Mouse (Mus musculus) C2C12 (cell line): Measurements from ENCODE around the gene Syt7. TPM values are rescaled to one million over a fixed set of nuclear protein-coding genes. Genes with fewer than 3 reads are reported as not detected.

Source experiments
- H3K27me3 ChIP-seq: one replicate; pipeline ENCODE4 v1.6.1; 2011; ENCODE audit not compliant: control insufficient read depth, insufficient read depth, insufficient read length
- H3K36me3 ChIP-seq: one replicate; pipeline ENCODE4 v1.6.1; 2011; ENCODE audit not compliant: control insufficient read depth, insufficient read depth
- H3K4me3 ChIP-seq: one replicate; pipeline ENCODE4 v1.5.1; 2011; ENCODE audit warnings: mild to moderate bottlenecking, control low read depth; ENCODE audit not compliant: poor library complexity, insufficient read depth, severe bottlenecking
- H3K79me2 ChIP-seq: one replicate; pipeline ENCODE4 v1.6.1; 2011; ENCODE audit not compliant: control insufficient read depth, insufficient read depth
- H3K79me3 ChIP-seq: one replicate; pipeline ENCODE4 v1.6.1; 2011; ENCODE audit warnings: low read depth, control low read depth
- H3ac ChIP-seq: one replicate; pipeline ENCODE3; 2011; ENCODE audit warnings: low read depth; ENCODE audit not compliant: control insufficient read depth, insufficient read length
- CEBPB ChIP-seq: IDR thresholded peaks from one replicate; pipeline ENCODE4 v1.6.1; 2011; ENCODE audit warnings: low read depth, mild to moderate bottlenecking, control low read depth, moderate library complexity
- CTCF ChIP-seq: IDR thresholded peaks from one replicate; pipeline ENCODE4 v1.5.1; 2011; ENCODE audit not compliant: control insufficient read depth, insufficient read depth, insufficient read length
- FOSL1 ChIP-seq: IDR thresholded peaks from one replicate; pipeline ENCODE4 v1.8.0; 2011; ENCODE audit warnings: mild to moderate bottlenecking, low read length; ENCODE audit not compliant: poor library complexity, insufficient read depth, severe bottlenecking
- MAX ChIP-seq: IDR thresholded peaks from one replicate; pipeline ENCODE4 v1.6.1; 2011; ENCODE audit warnings: mild to moderate bottlenecking, control low read depth
- MYOD1 ChIP-seq: IDR thresholded peaks from one replicate; pipeline ENCODE4 v1.6.1; 2011; ENCODE audit warnings: low read depth; ENCODE audit not compliant: control insufficient read depth, insufficient read length
- MYOG ChIP-seq: IDR thresholded peaks from one replicate; pipeline ENCODE4 v1.6.1; 2011; ENCODE audit not compliant: control insufficient read depth, insufficient read length; ENCODE audit errors: extremely low read depth
- USF1 ChIP-seq: IDR thresholded peaks from one replicate; pipeline ENCODE4 v1.6.1; 2011; ENCODE audit warnings: low read depth, mild to moderate bottlenecking, control low read depth, moderate library complexity
- polyA plus RNA-seq: library from polyadenylated mRNA; unstranded; fragments of >200 nt; fragmentation: generic; extraction: Trizol; gene quantifications from one replicate; pipeline ENCODE4 v1.2.1, GENCODE M21; 2012; ENCODE audit warnings: missing spikeins

Syt7 gene
- polyA plus RNA-seq, 1 experiment: 0.23 TPM

GRCm38 (mm10) chr19:10421986-10422976 lies 33.4 kb downstream of the Syt7 start:
- no peak overlapping the region for H3K4me3 ChIP-seq
- TF ChIP-seq MAX (no peak), CEBPB (no peak), USF1 (no peak), MYOG (no peak), MYOD1 (no peak), FOSL1 (no peak), CTCF (no peak)
- H3ac ChIP-seq: no peak overlapping the region
- H3K79me2 ChIP-seq: no peaks in the 10 kb centered on the region
- no peaks in the 10 kb centered on the region for H3K36me3 ChIP-seq
- no peaks in the 10 kb centered on the region for H3K79me3 ChIP-seq
- H3K27me3 ChIP-seq: peaks cover 48% of the 10 kb centered on the region

DNA sequence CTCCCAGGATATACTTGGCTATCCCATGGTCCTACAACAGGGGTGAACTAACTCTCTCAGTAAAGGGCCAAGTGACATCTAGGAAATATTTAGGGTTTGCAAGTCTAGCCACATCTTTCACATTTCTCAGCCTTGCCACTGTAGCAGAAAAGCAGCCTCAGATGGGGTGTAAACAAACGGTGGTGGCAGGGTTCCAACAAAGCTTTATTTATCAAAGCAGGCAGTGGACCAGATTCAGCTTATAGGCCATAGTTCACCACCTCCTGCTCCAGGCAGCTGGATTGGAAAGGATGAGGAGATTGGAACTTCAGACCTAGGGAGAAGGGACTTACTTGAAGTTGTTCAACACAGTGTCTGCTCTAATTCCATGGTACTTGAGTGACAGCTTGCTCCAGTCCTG lies 35.9 kb downstream of the Syt7 start:
- H3K27me3 ChIP-seq: peaks cover 62% of the 10 kb centered on the region
- H3K79me3 ChIP-seq: no peaks in the 10 kb centered on the region
- no peaks in the 10 kb centered on the region for H3K36me3 ChIP-seq

DNA sequence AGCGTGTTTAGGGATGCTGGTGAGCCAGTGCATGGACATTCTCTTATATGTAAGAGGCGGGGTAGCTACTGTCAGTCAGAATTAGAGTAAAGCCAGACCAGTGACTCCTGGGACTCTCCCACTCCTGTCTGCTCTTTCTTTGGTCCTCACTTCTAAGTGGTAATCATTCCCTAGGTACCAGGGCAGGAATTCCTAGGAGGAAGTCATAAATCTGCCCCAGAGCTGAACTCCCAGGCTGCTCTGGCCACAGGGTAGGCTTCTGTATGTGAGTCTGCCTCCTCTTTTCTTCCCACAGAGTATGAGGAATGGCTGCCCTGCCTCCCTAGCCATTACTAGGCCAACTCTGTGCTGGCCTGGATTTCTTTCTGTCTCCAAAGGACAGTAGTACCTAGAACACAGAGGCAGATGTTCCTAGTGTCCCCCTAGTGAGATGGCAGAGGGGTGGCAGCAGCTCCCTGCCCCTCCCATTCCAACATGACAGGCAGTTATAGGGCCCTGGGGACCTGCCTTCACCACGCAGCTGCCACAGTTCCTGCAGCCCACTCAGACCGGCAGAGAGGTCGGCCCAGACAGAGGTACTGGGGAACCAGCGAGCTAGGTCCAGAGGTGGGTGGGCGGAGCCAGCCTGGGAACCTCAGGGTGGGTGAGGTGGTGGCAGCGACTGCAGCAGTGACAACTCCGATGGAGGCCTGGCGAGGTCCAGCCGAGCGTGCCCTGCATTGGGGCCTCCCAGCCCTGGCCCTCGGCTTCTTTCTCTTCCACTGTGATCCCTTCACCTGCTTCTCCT lies 36.8 kb downstream of the Syt7 start:
- Histone ChIP-seq H3K79me2 (no peaks in the 10 kb centered on the region), H3K27me3 (peaks cover 67% of the 10 kb centered on the region), H3K36me3 (no peaks in the 10 kb centered on the region), H3K79me3 (no peaks in the 10 kb centered on the region), H3ac (no peak overlapping the region), H3K4me3 (no peak overlapping the region)
- TF ChIP-seq FOSL1 (no peak), CEBPB (no peak), MAX (no peak), MYOD1 (no peak), CTCF (no peak), USF1 (no peak), MYOG (no peak)

More for the DNA sequence above, 35.9 kb downstream of the Syt7 start:
- Histone ChIP-seq H3K4me3 (no peak overlapping the region), H3ac (no peak overlapping the region), H3K79me2 (no peaks in the 10 kb centered on the region)
- TF ChIP-seq CEBPB (no peak), CTCF (no peak), USF1 (no peak), MYOD1 (no peak), MYOG (no peak), MAX (no peak), FOSL1 (no peak)

- Histone ChIP-seq H3K79me3 (no peaks in the 10 kb centered on the region), H3ac (no peak overlapping the region), H3K27me3 (peaks cover 70% of the 10 kb centered on the region), H3K4me3 (no peak overlapping the region), H3K36me3 (no peaks in the 10 kb centered on the region), H3K79me2 (no peaks in the 10 kb centered on the region)
- TF ChIP-seq MYOG: no peak
- TF ChIP-seq CTCF: no peak
- no peak for TF ChIP-seq MAX
- TF ChIP-seq MYOD1: no peak
- no peak for TF ChIP-seq CEBPB
- TF ChIP-seq USF1: no peak
Measured at GRCm38 (mm10) chr19:10426312-10426711, 37.4 kb downstream of the Syt7 start.

- Histone ChIP-seq H3K27me3 (peaks cover 70% of the 10 kb centered on the region), H3K79me3 (no peaks in the 10 kb centered on the region), H3K79me2 (no peaks in the 10 kb centered on the region)
Measured at GRCm38 (mm10) chr19:10426793-10427192, 37.9 kb downstream of the Syt7 start.

More at GRCm38 (mm10) chr19:10426793-10427192, 37.9 kb downstream of the Syt7 start:
- Histone ChIP-seq H3K4me3 (no peak overlapping the region), H3K36me3 (no peaks in the 10 kb centered on the region), H3ac (no peak overlapping the region)
- no peak for TF ChIP-seq MAX
- TF ChIP-seq USF1: no peak
- TF ChIP-seq MYOD1: no peak
- no peak for TF ChIP-seq MYOG
- TF ChIP-seq CTCF: no peak
- no peak for TF ChIP-seq CEBPB
- TF ChIP-seq FOSL1: no peak
